Mouse (Mus musculus) testis, postnatal 10 days (tissue): ENCODE data around the gene Abcc4.

ENCODE experiments used
- DNase-seq: peaks from one replicate; pipeline ENCODE4 v3.0.0; 2021; ENCODE audit warnings: low spot score

The Abcc4 gene

GRCm38 (mm10) chr14:118712889-118713288 lies 6.9 kb upstream of the Abcc4 start:
- DNase-seq: no peak

- DNase-seq: no peak
Measured at GRCm38 (mm10) chr14:118710945-118711344, 4.9 kb upstream of the Abcc4 start.

GRCm38 (mm10) chr14:118709736-118710135 lies 3.7 kb upstream of the Abcc4 start:
- DNase-seq: peak; percentile 76

GRCm38 (mm10) chr14:118708126-118708525 lies 2.1 kb upstream of the Abcc4 start:
- no peak for DNase-seq

- DNase-seq: no peak
Measured at GRCm38 (mm10) chr14:118706962-118707361, 943 bp upstream of the Abcc4 start.

GRCm38 (mm10) chr14:118705465-118705807 lies 583 bp downstream of the Abcc4 start:
- DNase-seq: no peak

- no peak for DNase-seq
Measured at GRCm38 (mm10) chr14:118703363-118703762, 2.7 kb downstream of the Abcc4 start.

- DNase-seq: peak; percentile 82
Measured at GRCm38 (mm10) chr14:118701991-118702608, 3.9 kb downstream of the Abcc4 start.

GRCm38 (mm10) chr14:118700576-118700975 lies 5.4 kb downstream of the Abcc4 start:
- no peak for DNase-seq

GRCm38 (mm10) chr14:118699963-118700362 lies 6.1 kb downstream of the Abcc4 start:
- no peak for DNase-seq

- no peak for DNase-seq
Measured at GRCm38 (mm10) chr14:118699508-118699907, 6.5 kb downstream of the Abcc4 start.

GRCm38 (mm10) chr14:118696556-118697289 lies 9.3 kb downstream of the Abcc4 start:
- DNase-seq: no peak

GRCm38 (mm10) chr14:118695866-118696265 lies 10.2 kb downstream of the Abcc4 start:
- DNase-seq: no peak

GRCm38 (mm10) chr14:118694321-118694720 lies 11.7 kb downstream of the Abcc4 start:
- DNase-seq: no peak

- DNase-seq: no peak
Measured at GRCm38 (mm10) chr14:118691910-118692309, 14.1 kb downstream of the Abcc4 start.

GRCm38 (mm10) chr14:118691404-118691803 lies 14.6 kb downstream of the Abcc4 start:
- DNase-seq: no peak

GRCm38 (mm10) chr14:118690921-118691320 lies 15.1 kb downstream of the Abcc4 start:
- DNase-seq: no peak

GRCm38 (mm10) chr14:118690336-118690735 lies 15.7 kb downstream of the Abcc4 start:
- no peak for DNase-seq

- no peak for DNase-seq
Measured at GRCm38 (mm10) chr14:118688643-118689042, 17.4 kb downstream of the Abcc4 start.

GRCm38 (mm10) chr14:118686861-118687260 lies 19.2 kb downstream of the Abcc4 start:
- no peak for DNase-seq

GRCm38 (mm10) chr14:118685572-118685971 lies 20.4 kb downstream of the Abcc4 start:
- no peak for DNase-seq

- DNase-seq: no peak
Measured at GRCm38 (mm10) chr14:118682339-118683034, 23.5 kb downstream of the Abcc4 start.

- no peak for DNase-seq
Measured at GRCm38 (mm10) chr14:118681087-118681486, 24.9 kb downstream of the Abcc4 start.
